Mouse (Mus musculus) limb, embryonic 11.5 days (tissue): ENCODE data around the gene Mgmt. TPM values are rescaled to one million over a fixed set of nuclear protein-coding genes. Genes with fewer than 3 reads are reported as not detected.

Experiments
- ATAC-seq: fragments of 200-750 bp; cut with Nextera tagmentation; 2 replicates; pipeline ENCODE4 v1.8.0; 2017; ENCODE audit warnings: low read depth; ENCODE audit not compliant: insufficient number of reproducible peaks, low FRiP score, low TSS enrichment
- DNase-seq: peaks from one replicate; pipeline ENCODE4 v3.0.0-alpha.2; 2015; ENCODE audit warnings: low spot score
- H3K27ac ChIP-seq: fragments of 300-500 bp; sonication (generic); replicated peaks from 2 replicates; pipeline ENCODE4 v1.5.1; 2014; ENCODE audit warnings: low read depth, mild to moderate bottlenecking, low read length
- H3K27me3 ChIP-seq: fragments of 300-500 bp; sonication (generic); 2 replicates; pipeline ENCODE4 v1.6.1; 2014; ENCODE audit warnings: mild to moderate bottlenecking, low read length, mixed read lengths; ENCODE audit not compliant: control insufficient read depth, insufficient read depth
- H3K36me3 ChIP-seq: fragments of 300-500 bp; sonication (generic); 2 replicates; pipeline ENCODE4 v1.6.1; 2014; ENCODE audit warnings: mild to moderate bottlenecking, low read length, moderate library complexity, mixed read lengths; ENCODE audit not compliant: control insufficient read depth, insufficient read depth
- H3K4me1 ChIP-seq: fragments of 300-500 bp; sonication (generic); 2 replicates; pipeline ENCODE4 v1.6.1; 2014; ENCODE audit warnings: low read length, mixed read lengths; ENCODE audit not compliant: control insufficient read depth, insufficient read depth
- H3K4me2 ChIP-seq: fragments of 300-500 bp; sonication (generic); 2 replicates; pipeline ENCODE4 v1.6.1; 2014; ENCODE audit warnings: low read depth, mild to moderate bottlenecking, moderate library complexity; ENCODE audit not compliant: severe bottlenecking
- H3K4me3 ChIP-seq: fragments of 300-500 bp; sonication (generic); 2 replicates; pipeline ENCODE4 v1.5.1; 2014; ENCODE audit warnings: low read depth, low read length
- H3K9ac ChIP-seq: fragments of 300-500 bp; sonication (generic); 2 replicates; pipeline ENCODE4 v1.6.1; 2014; ENCODE audit warnings: mild to moderate bottlenecking, low read length
- H3K9me3 ChIP-seq: fragments of 300-500 bp; sonication (generic); 2 replicates; pipeline ENCODE4 v1.6.1; 2016; ENCODE audit warnings: low read length; ENCODE audit not compliant: control insufficient read depth
- WGBS: fragments of 180-500 bp; shearing (Covaris S2); extraction: QIAGEN DNeasy Blood & Tissue Kit; methylation state at CpG from one replicate; pipeline ENCODE4 v1.1.7; 2014; 5-methylcytosine and 5-hydroxymethylcytosine counted together
- polyA plus RNA-seq: library from polyadenylated mRNA; unstranded; fragments of >200 nt; fragmentation: Nextera tagmentation; extraction: Ambion mirVana; gene quantifications from 2 replicates; pipeline ENCODE4 v1.2.1, GENCODE M21; 2014

Gene Mgmt
- polyA plus RNA-seq, 1 experiment from 2014 or later, result 5.0 TPM

- Histone ChIP-seq H3K9me3 (no peaks in the 10 kb centered on the region), H3K4me2 (0 out of 2 replicates have a peak overlapping the region, but pooled peaks have one; percentile 1), H3K9ac (peak overlapping the region; percentile 17; the same call in 1 of the 2 replicates), H3K4me3 (no peak overlapping the region), H3K4me1 (peaks cover 43% of the 10 kb centered on the region), H3K27ac (peak overlapping the region; percentile 83), H3K36me3 (no peaks in the 10 kb centered on the region), H3K27me3 (no peaks in the 10 kb centered on the region)
- ATAC-seq (no peak), DNase-seq (peak; percentile 54)
- 36% methylated on average over 14 of the region's 14 CpGs for WGBS
Observed at GRCm38 (mm10) chr7:137085969-137086606, 191.7 kb downstream of the Mgmt start.

GRCm38 (mm10) chr7:137087136-137087535 is 192.7 kb downstream of the Mgmt start:
- WGBS, result 63% methylated on average over 6 of the region's 6 CpGs
- H3K4me1 ChIP-seq, result peaks cover 43% of the 10 kb centered on the region
- H3K27ac ChIP-seq, result no peak overlapping the region; the same call in 1 of the 2 replicates

GRCm38 (mm10) chr7:137088141-137088540 is 193.7 kb downstream of the Mgmt start:
- no peaks in the 10 kb centered on the region for H3K36me3 ChIP-seq
- no peak overlapping the region for H3K9ac ChIP-seq
- peak; percentile 50 for ATAC-seq
- DNase-seq, result peak; percentile 76
- H3K4me1 ChIP-seq, result peaks cover 43% of the 10 kb centered on the region
- H3K4me2 ChIP-seq, result no peak overlapping the region
- WGBS, result 27% methylated on average over 6 of the region's 6 CpGs
- no peak overlapping the region for H3K4me3 ChIP-seq
- H3K27ac ChIP-seq, result 0 out of 2 replicates have a peak overlapping the region, but pooled peaks have one; percentile 36
- no peaks in the 10 kb centered on the region for H3K9me3 ChIP-seq
- no peaks in the 10 kb centered on the region for H3K27me3 ChIP-seq

More at GRCm38 (mm10) chr7:137087136-137087535, 192.7 kb downstream of the Mgmt start:
- no peak for DNase-seq
- no peak for ATAC-seq
- no peaks in the 10 kb centered on the region for H3K36me3 ChIP-seq
- no peak overlapping the region for H3K9ac ChIP-seq
- H3K4me2 ChIP-seq, result no peak overlapping the region
- H3K9me3 ChIP-seq, result no peaks in the 10 kb centered on the region
- H3K27me3 ChIP-seq, result no peaks in the 10 kb centered on the region
- H3K4me3 ChIP-seq, result no peak overlapping the region

- DNase-seq, result no peak
- no peak overlapping the region for H3K4me2 ChIP-seq
- no peaks in the 10 kb centered on the region for H3K36me3 ChIP-seq
- no peaks in the 10 kb centered on the region for H3K27me3 ChIP-seq
- H3K4me1 ChIP-seq, result peaks cover 3% of the 10 kb centered on the region; the same call in 1 of the 2 replicates
- H3K9ac ChIP-seq, result no peak overlapping the region
- WGBS, result 76% methylated on average over 1 of the region's 1 CpGs
- no peak overlapping the region for H3K27ac ChIP-seq
- ATAC-seq, result no peak
- H3K4me3 ChIP-seq, result no peak overlapping the region
- H3K9me3 ChIP-seq, result no peaks in the 10 kb centered on the region
Observed at GRCm38 (mm10) chr7:137094551-137094950, 200.1 kb downstream of the Mgmt start.

- Histone ChIP-seq H3K4me3 (no peak overlapping the region), H3K36me3 (no peaks in the 10 kb centered on the region)
- WGBS, result 82% methylated on average over 1 of the region's 1 CpGs
Observed at GRCm38 (mm10) chr7:137095702-137096101, 201.3 kb downstream of the Mgmt start.

GRCm38 (mm10) chr7:137099766-137100165 is 205.4 kb downstream of the Mgmt start:
- WGBS, result 81% methylated on average over 3 of the region's 3 CpGs
- Histone ChIP-seq H3K36me3 (no peaks in the 10 kb centered on the region), H3K4me2 (no peak overlapping the region), H3K27me3 (no peaks in the 10 kb centered on the region), H3K4me3 (no peak overlapping the region), H3K27ac (no peak overlapping the region), H3K9me3 (no peaks in the 10 kb centered on the region), H3K9ac (no peak overlapping the region), H3K4me1 (no peaks in the 10 kb centered on the region)
- no peak for DNase-seq
- ATAC-seq, result no peak

More at GRCm38 (mm10) chr7:137095702-137096101, 201.3 kb downstream of the Mgmt start:
- Histone ChIP-seq H3K4me1 (peaks cover 3% of the 10 kb centered on the region; the same call in 1 of the 2 replicates), H3K9ac (no peak overlapping the region), H3K4me2 (no peak overlapping the region), H3K27ac (no peak overlapping the region), H3K27me3 (no peaks in the 10 kb centered on the region), H3K9me3 (no peaks in the 10 kb centered on the region)
- DNase-seq (no peak), ATAC-seq (no peak)

GRCm38 (mm10) chr7:137102606-137103195 is 208.3 kb downstream of the Mgmt start:
- no peak overlapping the region for H3K4me2 ChIP-seq
- no peak overlapping the region for H3K4me3 ChIP-seq
- 87% methylated on average over 10 of the region's 10 CpGs for WGBS
- no peak for ATAC-seq
- no peak overlapping the region for H3K9ac ChIP-seq
- no peaks in the 10 kb centered on the region for H3K27me3 ChIP-seq
- no peak for DNase-seq
- no peak overlapping the region for H3K27ac ChIP-seq
- no peaks in the 10 kb centered on the region for H3K4me1 ChIP-seq
- no peaks in the 10 kb centered on the region for H3K36me3 ChIP-seq
- no peaks in the 10 kb centered on the region for H3K9me3 ChIP-seq

- no peak overlapping the region for H3K4me3 ChIP-seq
- DNase-seq (no peak), ATAC-seq (no peak)
- no peak overlapping the region for H3K4me2 ChIP-seq
- no peaks in the 10 kb centered on the region for H3K4me1 ChIP-seq
- no peaks in the 10 kb centered on the region for H3K36me3 ChIP-seq
- 93% methylated on average over 4 of the region's 4 CpGs for WGBS
- no peak overlapping the region for H3K27ac ChIP-seq
- H3K9ac ChIP-seq, result no peak overlapping the region
- no peaks in the 10 kb centered on the region; the same call in 1 of the 2 replicates for H3K9me3 ChIP-seq
- no peaks in the 10 kb centered on the region for H3K27me3 ChIP-seq
Observed at GRCm38 (mm10) chr7:137112101-137112500, 217.7 kb downstream of the Mgmt start.
